Mouse (Mus musculus): ENCODE data around the gene Apod. TPM values are rescaled to one million over a fixed set of nuclear protein-coding genes. Genes with fewer than 3 reads are reported as not detected.
A peak's percentile ranks its signal among the peaks of the same experiment; 100 is the strongest.

Apod gene
- polyA plus RNA-seq, 1 experiment from 2014 or later = 1.0 TPM

GRCm38 (mm10) chr16:31355882-31356281 lies 41.3 kb upstream of the Apod start:
- Histone ChIP-seq H3K27me3 (ENCODE audit: control insufficient read depth, insufficient read depth, low read length) (no peaks in the 10 kb centered on the region), H3K9ac (ENCODE audit: low read length) (no peak overlapping the region), H3K9me3 (ENCODE audit: control insufficient read depth, low read length) (no peaks in the 10 kb centered on the region), H3K4me2 (replicated peaks; ENCODE audit: low read depth) (no peak overlapping the region), H3K4me1 (replicated peaks; ENCODE audit: control insufficient read depth, insufficient read depth) (no peaks in the 10 kb centered on the region), H3K27ac (replicated peaks) (no peak overlapping the region), H3K4me3 (ENCODE audit: low read depth, low read length) (no peak overlapping the region), H3K36me3 (ENCODE audit: control insufficient read depth, insufficient read depth, low read length) (no peaks in the 10 kb centered on the region)
- 36% methylated on average over 6 of the region's 6 CpGs for WGBS
- TF ChIP-seq CTCF (IDR thresholded peaks at IDR 0.05; ENCODE audit: low read depth) = no peak
- no peak for TF ChIP-seq EP300 (optimal IDR thresholded peaks at IDR 0.05)
- ATAC-seq (ENCODE audit: low FRiP score, low TSS enrichment) (no peak; the same call in 1 of the 2 replicates), DNase-seq (ENCODE audit: low spot score) (peak; percentile 45)

- peak; percentile 65 for ATAC-seq (ENCODE audit: low FRiP score, low TSS enrichment)
- H3K36me3 ChIP-seq (ENCODE audit: control insufficient read depth, insufficient read depth, low read length) = no peaks in the 10 kb centered on the region
- peak; percentile 89 for DNase-seq (ENCODE audit: low spot score)
- 17% methylated on average over 17 of the region's 17 CpGs for WGBS
- H3K9ac ChIP-seq (ENCODE audit: low read length) = no peak overlapping the region
- no peak overlapping the region for H3K4me3 ChIP-seq (ENCODE audit: low read depth, low read length)
- H3K4me2 ChIP-seq (replicated peaks; ENCODE audit: low read depth) = no peak overlapping the region
- no peak overlapping the region for H3K27ac ChIP-seq (replicated peaks)
- H3K27me3 ChIP-seq (ENCODE audit: control insufficient read depth, insufficient read depth, low read length) = no peaks in the 10 kb centered on the region
- TF ChIP-seq CTCF (IDR thresholded peaks at IDR 0.05; ENCODE audit: low read depth) (peak; percentile 95), EP300 (optimal IDR thresholded peaks at IDR 0.05) (no peak)
- no peaks in the 10 kb centered on the region for H3K4me1 ChIP-seq (replicated peaks; ENCODE audit: control insufficient read depth, insufficient read depth)
- H3K9me3 ChIP-seq (ENCODE audit: control insufficient read depth, low read length) = no peaks in the 10 kb centered on the region
Measured at GRCm38 (mm10) chr16:31354341-31355329, 40.0 kb upstream of the Apod start.

- Histone ChIP-seq H3K36me3 (ENCODE audit: control insufficient read depth, insufficient read depth, low read length) (no peaks in the 10 kb centered on the region), H3K4me2 (replicated peaks; ENCODE audit: low read depth) (no peak overlapping the region), H3K27me3 (ENCODE audit: control insufficient read depth, insufficient read depth, low read length) (no peaks in the 10 kb centered on the region), H3K27ac (replicated peaks) (no peak overlapping the region), H3K4me1 (replicated peaks; ENCODE audit: control insufficient read depth, insufficient read depth) (no peaks in the 10 kb centered on the region), H3K9ac (ENCODE audit: low read length) (no peak overlapping the region), H3K4me3 (ENCODE audit: low read depth, low read length) (no peak overlapping the region), H3K9me3 (ENCODE audit: control insufficient read depth, low read length) (no peaks in the 10 kb centered on the region)
- TF ChIP-seq CTCF (IDR thresholded peaks at IDR 0.05; ENCODE audit: low read depth) (peak; percentile 75), EP300 (optimal IDR thresholded peaks at IDR 0.05) (no peak)
- 65% methylated on average over 4 of the region's 4 CpGs for WGBS
- ATAC-seq (ENCODE audit: low FRiP score, low TSS enrichment) = peak; percentile 48; the same call in 1 of the 2 replicates
- no peak for DNase-seq (ENCODE audit: low spot score)
Measured at GRCm38 (mm10) chr16:31352996-31353395, 38.4 kb upstream of the Apod start.

GRCm38 (mm10) chr16:31347581-31347980 lies 33.0 kb upstream of the Apod start:
- Histone ChIP-seq H3K4me1 (replicated peaks; ENCODE audit: control insufficient read depth, insufficient read depth) (no peaks in the 10 kb centered on the region), H3K27me3 (ENCODE audit: control insufficient read depth, insufficient read depth, low read length) (no peaks in the 10 kb centered on the region), H3K4me3 (ENCODE audit: low read depth, low read length) (0 out of 2 replicates have a peak overlapping the region, but pooled peaks have one; percentile 12), H3K4me2 (replicated peaks; ENCODE audit: low read depth) (peak overlapping the region; percentile 36; the same call in 1 of the 2 replicates), H3K36me3 (ENCODE audit: control insufficient read depth, insufficient read depth, low read length) (no peaks in the 10 kb centered on the region), H3K9ac (ENCODE audit: low read length) (peak overlapping the region; percentile 50), H3K9me3 (ENCODE audit: control insufficient read depth, low read length) (no peaks in the 10 kb centered on the region), H3K27ac (replicated peaks) (no peak overlapping the region)
- WGBS = 12% methylated on average over 14 of the region's 14 CpGs
- TF ChIP-seq CTCF (IDR thresholded peaks at IDR 0.05; ENCODE audit: low read depth) (peak; percentile 91), EP300 (optimal IDR thresholded peaks at IDR 0.05) (no peak)
- ATAC-seq (ENCODE audit: low FRiP score, low TSS enrichment) (peak; percentile 74), DNase-seq (ENCODE audit: low spot score) (peak; percentile 51)

GRCm38 (mm10) chr16:31342966-31343365 lies 28.4 kb upstream of the Apod start:
- H3K4me2 ChIP-seq (replicated peaks; ENCODE audit: low read depth) = no peak overlapping the region
- no peaks in the 10 kb centered on the region for H3K36me3 ChIP-seq (ENCODE audit: control insufficient read depth, insufficient read depth, low read length)
- no peak overlapping the region for H3K4me3 ChIP-seq (ENCODE audit: low read depth, low read length)
- ATAC-seq (ENCODE audit: low FRiP score, low TSS enrichment) (no peak), DNase-seq (ENCODE audit: low spot score) (no peak)
- H3K27ac ChIP-seq (replicated peaks) = no peak overlapping the region
- H3K4me1 ChIP-seq (replicated peaks; ENCODE audit: control insufficient read depth, insufficient read depth) = no peaks in the 10 kb centered on the region
- 45% methylated on average over 2 of the region's 2 CpGs for WGBS
- H3K9ac ChIP-seq (ENCODE audit: low read length) = no peak overlapping the region
- TF ChIP-seq EP300 (optimal IDR thresholded peaks at IDR 0.05) = no peak
- no peak for TF ChIP-seq CTCF (IDR thresholded peaks at IDR 0.05; ENCODE audit: low read depth)
- no peaks in the 10 kb centered on the region for H3K9me3 ChIP-seq (ENCODE audit: control insufficient read depth, low read length)
- H3K27me3 ChIP-seq (ENCODE audit: control insufficient read depth, insufficient read depth, low read length) = no peaks in the 10 kb centered on the region

GRCm38 (mm10) chr16:31342556-31342955 lies 27.9 kb upstream of the Apod start:
- WGBS = 35% methylated on average over 5 of the region's 5 CpGs
- TF ChIP-seq CTCF (IDR thresholded peaks at IDR 0.05; ENCODE audit: low read depth) (no peak), EP300 (optimal IDR thresholded peaks at IDR 0.05) (no peak)
- no peak for ATAC-seq (ENCODE audit: low FRiP score, low TSS enrichment)
- Histone ChIP-seq H3K4me3 (ENCODE audit: low read depth, low read length) (no peak overlapping the region), H3K4me1 (replicated peaks; ENCODE audit: control insufficient read depth, insufficient read depth) (no peaks in the 10 kb centered on the region), H3K9ac (ENCODE audit: low read length) (no peak overlapping the region), H3K9me3 (ENCODE audit: control insufficient read depth, low read length) (no peaks in the 10 kb centered on the region), H3K27me3 (ENCODE audit: control insufficient read depth, insufficient read depth, low read length) (no peaks in the 10 kb centered on the region), H3K4me2 (replicated peaks; ENCODE audit: low read depth) (no peak overlapping the region), H3K36me3 (ENCODE audit: control insufficient read depth, insufficient read depth, low read length) (no peaks in the 10 kb centered on the region), H3K27ac (replicated peaks) (no peak overlapping the region)
- no peak for DNase-seq (ENCODE audit: low spot score)

All from stomach, postnatal 0 days (tissue).